Mouse (Mus musculus): ENCODE measurements around the gene Stfa3.

GRCm38 (mm10) chr16:36455342-36455802 is at the start of gene Stfa3:
- TF ChIP-seq POLR2A (IDR thresholded peaks at IDR 0.05; ENCODE audit: insufficient read length, low read depth): no peak
- no peak for TF ChIP-seq SRF (IDR thresholded peaks at IDR 0.05; ENCODE audit: control insufficient read depth, insufficient read length, low read depth)
- TF ChIP-seq CEBPB (IDR thresholded peaks at IDR 0.05; ENCODE audit: insufficient read depth, poor library complexity, severe bottlenecking): no peak
- TF ChIP-seq POLR2AphosphoS2 (IDR thresholded peaks at IDR 0.05; ENCODE audit: insufficient read length, low read depth): no peak
- TF ChIP-seq MAX (IDR thresholded peaks at IDR 0.05; ENCODE audit: low read depth): no peak
- no peak for TF ChIP-seq USF1 (IDR thresholded peaks at IDR 0.05; ENCODE audit: low read depth)
- no peak for TF ChIP-seq E2F4 (IDR thresholded peaks at IDR 0.05; ENCODE audit: insufficient read depth)
- TF ChIP-seq TCF12 (IDR thresholded peaks at IDR 0.05; ENCODE audit: insufficient read depth, poor library complexity, severe bottlenecking): no peak
- no peak for TF ChIP-seq MYOD1 (IDR thresholded peaks at IDR 0.05; ENCODE audit: control insufficient read depth in 1 of 3, insufficient read length in 2 of 3, low read depth in 2 of 3)
- TF ChIP-seq REST (IDR thresholded peaks at IDR 0.05; ENCODE audit: insufficient read depth, insufficient read length): no peak
- no peak for TF ChIP-seq MYOG (IDR thresholded peaks at IDR 0.05; ENCODE audit: control insufficient read depth in 1 of 3, insufficient read depth in 1 of 3, insufficient read length in 2 of 3, low read depth in 2 of 3)
